Mouse (Mus musculus) spleen, postnatal 4 days (tissue): ENCODE data around the gene Pqlc2.

Source experiments
- DNase-seq, 2 experiments: peaks; one replicate each; pipeline ENCODE4 v3.0.0; 2022; ENCODE audit warnings: low spot score in 2 of 2

The Pqlc2 gene

DNA sequence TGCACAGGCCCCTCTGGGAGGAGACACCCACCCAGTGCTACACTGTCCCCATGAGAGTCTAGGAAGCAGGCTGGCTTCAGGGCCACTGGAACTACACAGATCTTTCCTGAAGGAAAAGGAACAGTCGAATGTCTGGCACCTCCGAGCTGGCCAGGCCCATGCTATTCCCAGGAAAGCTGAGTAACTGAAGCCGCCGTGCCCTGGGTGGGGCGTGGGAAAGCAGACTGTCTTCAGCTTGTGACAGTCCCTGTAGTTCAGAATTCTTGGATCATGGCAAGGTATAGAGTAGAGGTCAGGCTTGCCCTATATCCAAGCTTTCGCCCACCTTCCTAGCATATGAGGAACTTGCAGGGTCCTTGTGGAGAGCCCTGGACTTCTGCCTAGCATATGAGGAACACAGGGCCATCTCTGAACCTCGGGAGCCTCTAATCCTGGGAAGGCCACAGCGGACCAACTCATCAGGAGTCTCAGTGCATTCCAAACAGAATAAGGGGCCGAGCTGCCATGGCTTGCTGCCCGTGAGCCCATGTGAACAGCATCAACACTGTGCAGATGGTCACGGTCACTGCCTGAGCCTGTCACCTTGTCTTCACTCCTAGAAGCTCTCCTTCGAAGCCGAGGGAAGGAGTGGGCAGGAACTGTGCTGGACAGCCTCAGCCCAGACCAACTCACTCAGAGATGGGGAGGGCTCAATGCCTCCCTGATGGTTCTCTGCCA lies 44.6 kb downstream of the Pqlc2 start:
- no peak for DNase-seq

DNA sequence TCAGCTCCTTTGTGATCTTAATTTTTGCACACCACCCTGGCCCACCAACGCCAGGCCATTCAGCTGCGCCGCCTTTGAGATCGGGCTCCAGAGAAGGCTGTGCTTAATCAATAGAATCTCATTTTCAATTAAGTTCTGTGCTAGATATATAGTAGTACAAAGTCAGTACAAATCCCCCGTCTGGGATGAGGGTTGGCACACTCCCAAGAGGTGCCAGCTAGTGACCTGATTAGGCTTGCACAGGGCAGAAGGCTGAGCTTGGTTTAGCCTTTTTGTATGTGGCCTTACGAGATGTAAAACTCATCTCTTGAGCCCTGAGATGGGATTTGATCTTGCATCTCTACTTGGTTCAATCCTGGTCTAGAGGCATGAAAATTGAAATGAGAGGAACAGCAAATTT lies 47.5 kb downstream of the Pqlc2 start:
- DNase-seq = no peak

DNA sequence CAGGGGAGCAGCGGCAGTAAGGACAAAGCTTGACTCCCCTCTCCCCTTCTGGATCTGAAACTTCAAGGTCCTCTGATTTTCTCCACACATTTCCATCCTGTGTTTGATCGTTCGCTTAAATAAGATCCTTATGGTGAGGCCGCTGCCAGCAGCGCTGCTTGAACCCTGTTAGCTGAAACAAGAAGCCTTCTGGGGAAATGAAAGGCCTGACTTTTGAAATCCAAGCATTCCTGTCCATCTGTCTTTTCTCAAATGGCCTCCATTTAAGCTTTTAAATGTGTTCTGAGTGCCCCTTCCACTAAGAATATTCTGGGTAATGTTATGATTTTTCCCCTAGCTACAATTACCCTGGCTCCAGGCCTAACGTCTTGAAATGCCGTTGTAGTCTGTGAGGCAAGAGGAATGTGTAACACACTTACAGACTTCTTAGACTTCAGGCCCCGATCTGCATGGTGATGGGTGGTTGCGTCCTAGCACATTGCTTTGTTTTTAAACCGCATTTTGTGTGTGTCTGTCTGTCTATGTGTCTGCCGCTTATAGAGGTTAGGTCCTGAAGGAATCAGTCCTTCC lies 51.1 kb downstream of the Pqlc2 start:
- no peak for DNase-seq

DNA sequence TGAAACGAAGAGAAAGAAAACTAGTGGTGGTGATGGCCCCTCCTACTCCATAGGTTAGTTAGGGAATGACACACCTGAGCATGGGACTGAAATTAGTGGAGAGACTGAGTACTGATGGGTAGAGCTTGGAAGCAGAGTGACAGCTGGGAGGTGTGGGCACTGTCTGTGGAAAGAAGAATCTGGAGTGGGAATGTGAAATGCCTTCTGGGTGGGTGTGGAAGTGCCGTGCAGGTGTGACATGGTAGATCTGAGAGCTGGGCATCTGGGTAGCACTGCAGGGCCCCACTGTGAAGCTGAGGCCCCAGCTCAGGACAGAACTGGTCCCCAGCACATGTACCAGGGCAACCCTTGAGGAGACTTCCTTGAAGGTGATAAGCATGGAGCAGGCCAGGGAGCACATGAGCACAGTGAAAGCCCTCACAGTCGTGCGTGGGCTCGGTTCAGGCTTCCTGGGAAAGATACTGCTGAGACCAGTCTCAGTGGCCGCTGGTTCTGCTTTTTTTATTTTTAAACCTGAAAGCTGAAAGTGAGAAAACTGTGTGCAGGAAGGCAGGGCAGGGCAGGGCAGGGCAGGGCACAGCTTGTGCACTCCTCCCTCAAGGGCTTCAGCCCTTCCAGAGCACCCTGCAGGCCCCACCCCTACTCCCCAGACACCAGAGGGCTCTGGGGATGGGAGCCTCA lies 51.7 kb downstream of the Pqlc2 start:
- peak in 1 of 2 experiments; percentile 23 for DNase-seq

DNA sequence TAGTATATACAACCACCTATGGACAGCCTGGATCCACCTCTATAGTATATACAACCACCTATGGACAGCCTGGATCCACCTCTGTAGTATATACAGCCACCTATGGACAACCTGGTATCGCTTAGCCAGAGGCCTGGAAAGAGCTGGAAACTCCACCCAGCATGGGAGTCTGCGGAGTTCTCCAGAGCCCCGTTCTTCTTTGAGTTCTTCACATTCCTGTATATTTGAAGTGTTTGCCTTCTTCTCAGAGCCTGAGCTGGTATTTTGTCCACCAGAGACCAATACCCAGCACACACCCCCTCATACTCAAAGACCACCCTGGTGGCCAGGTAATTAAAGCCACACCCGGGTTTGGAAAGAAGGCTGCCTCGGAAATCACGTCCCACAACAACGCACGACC lies 53.8 kb downstream of the Pqlc2 start:
- DNase-seq = no peak

DNA sequence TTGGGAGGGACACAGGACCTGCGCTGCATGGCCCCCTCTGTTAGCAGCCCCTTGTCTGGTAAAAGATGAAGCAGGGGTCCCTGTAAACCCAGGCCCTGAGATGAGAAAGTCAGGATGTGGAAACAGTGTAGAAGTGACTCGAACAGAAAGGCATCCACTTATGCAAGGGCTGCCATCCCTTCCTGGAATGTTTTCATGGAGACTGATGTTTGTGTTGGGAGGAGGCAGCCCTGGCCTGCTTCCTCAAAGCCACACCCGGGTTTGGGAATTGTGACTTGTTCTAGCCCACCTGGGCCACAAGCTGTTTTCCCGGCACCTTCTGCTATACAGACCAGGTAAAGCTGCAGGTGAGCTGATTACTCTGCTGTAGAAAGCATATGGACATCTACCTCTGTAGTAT lies 54.4 kb downstream of the Pqlc2 start:
- DNase-seq = no peak

DNA sequence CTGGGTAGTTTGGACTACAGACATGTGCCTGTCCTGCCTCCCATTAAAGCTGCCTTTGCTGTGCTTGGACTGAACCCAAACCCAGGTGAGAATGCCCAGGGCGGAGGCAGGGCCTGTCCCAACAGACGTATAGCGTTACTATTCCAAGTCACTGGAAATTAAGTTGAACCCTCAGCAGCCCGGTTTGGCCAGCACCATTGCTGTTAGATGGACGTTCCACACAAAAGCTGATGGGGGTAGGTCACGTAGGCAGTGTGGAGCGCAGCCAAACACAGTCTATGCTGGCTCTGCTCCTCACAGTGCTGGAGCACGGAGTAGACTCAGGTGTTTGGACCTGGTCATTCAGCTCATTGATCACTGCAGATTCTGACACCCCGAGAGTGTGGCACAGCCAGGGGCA lies 57.3 kb downstream of the Pqlc2 start:
- no peak for DNase-seq

DNA sequence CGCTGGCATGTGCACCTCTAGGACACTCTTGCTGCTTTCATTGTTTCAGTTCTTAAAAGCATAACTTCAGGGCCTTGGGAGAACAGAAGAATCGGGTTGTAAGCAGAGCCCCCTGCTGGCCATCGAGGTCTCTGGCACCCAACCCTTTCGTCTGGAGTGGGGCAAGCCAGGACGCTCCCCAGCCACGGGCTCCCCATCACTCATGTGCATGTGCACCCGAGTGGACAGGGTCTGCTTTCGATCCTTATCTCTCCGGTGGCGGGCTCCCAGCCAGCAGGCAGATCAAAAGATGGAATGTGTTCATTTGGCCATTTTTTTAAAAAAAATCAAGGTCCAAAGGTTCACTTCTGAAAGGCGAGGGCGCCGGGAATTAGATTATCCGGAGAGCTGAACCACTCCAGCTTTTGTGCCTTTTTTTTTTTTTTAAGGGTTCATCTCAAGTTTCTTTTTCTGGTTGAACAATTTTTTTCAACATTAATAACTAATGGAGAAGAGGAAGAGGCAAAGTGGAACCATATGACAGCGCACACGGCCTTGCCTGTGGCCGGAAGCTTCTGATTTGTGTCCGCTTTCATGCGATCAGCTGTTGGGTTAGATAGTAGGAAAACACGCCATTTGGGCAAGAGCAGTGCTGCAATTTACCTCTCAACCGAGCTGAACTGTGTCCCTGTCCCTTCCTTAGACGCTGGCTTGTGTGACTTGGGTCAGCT lies 58.3 kb downstream of the Pqlc2 start:
- peak; percentile 65 to 87 for DNase-seq

DNA sequence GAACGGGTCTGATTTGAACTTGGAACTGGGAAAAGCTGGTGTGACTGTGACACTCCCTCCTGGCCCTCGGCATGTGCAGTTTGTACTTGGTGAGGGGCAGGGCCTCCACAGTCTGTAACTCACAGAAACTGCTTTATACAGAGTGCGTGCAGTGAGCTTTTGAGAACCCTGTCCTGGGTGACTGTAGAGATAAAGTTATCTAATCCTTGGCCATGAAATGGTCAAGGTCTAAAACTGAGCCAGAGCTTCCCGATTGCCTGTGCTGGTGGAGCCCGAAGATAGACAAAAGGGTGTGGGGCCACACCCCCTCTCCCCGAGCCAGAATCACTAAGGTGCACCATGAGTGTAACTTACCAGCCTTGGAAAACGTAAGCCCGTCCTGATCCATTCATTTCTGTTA lies 59.6 kb downstream of the Pqlc2 start:
- no peak for DNase-seq

DNA sequence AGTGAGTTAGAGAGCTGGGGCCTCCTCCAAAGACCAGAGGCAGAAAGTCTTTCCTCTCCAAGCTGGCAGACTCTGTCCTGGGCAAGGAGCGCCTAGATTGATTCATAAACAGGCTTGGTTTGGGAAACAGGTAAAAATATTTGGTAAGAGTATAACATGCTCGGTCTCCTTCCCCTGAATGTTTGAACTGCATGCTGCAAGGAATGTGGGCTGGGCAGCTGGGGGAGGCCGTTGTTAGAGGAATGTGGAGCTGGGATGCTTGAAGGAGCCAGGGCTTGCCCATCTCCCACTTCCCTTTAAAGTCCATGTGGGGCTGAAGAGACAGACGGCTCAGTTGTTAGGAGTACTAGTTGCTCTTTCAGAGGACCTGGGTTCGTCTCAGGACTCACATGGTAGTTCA lies 60.5 kb downstream of the Pqlc2 start:
- DNase-seq = no peak

DNA sequence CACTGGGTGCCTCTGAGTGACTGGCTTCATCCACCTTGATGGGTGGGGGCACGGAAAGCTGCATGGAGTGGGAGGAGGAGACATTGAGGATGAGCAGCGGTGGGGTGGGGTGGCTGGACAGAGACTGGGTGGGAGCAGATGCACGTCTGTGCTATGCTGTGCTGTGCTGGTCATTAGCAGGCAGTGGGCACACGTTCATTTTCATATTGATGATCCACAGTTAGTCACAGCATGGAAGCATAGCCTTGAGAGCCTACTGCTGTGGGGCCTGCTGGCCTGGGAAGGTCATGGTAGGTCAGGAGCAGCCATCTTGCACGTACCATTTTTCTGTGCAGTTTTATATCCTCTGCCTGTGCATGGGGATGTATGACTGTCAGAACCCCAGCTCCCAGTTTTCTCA lies 61.8 kb downstream of the Pqlc2 start:
- no peak for DNase-seq

DNA sequence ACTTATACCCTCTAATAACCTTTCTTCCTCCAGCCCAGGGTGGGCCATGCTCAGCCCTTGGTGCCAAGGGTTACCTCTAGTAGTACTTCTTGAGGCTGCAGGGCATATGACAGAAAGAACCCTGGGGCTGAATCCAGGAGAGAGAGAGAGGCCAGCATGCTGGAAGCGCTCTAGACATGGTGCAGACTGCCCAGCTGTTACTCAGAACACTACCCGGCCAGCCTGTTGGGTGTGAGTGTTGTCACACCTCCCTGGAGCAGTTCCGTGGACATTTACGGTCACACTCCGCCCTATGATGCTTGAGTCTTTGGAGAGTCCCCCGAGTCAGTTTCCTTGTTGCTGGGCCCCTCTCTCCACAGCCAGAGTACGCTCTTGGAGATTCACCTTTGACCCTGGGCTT lies 62.5 kb downstream of the Pqlc2 start:
- no peak for DNase-seq

DNA sequence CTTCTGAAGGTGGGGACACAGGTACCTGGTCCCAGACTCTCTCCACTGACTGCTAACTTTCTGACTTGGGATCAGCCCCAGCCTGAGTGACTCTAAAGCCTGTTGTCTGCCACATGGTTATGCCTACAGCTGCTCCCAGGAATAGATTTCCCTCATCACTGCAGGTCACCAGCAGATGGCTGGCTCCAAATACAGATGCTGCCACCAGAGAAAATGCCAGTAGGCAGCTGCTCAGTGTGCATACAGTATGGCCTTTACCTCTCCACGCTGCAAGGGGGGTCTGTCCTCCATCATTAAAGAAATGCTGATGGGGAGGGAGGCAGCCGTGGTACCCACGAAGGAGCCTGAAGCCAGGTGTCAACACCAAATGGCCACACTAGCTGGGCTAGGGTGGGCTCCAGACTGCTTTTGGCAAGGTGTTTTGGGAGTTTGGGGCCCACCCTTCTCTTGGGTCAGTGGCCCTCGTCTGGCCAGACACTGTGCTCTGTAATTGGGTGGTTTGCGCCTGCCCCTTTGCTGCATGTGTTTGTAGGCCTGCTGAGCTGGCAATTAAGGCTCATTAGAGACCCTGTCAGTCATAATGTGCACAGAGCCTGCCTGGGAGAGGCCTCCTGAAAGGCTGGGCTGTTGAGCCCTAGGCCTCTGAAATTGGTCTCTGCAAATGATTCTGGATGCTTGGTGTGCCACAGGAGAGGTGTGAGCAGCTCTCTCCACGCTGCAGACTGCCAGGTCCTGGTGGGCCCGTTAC lies 64.2 kb downstream of the Pqlc2 start:
- DNase-seq = no peak

DNA sequence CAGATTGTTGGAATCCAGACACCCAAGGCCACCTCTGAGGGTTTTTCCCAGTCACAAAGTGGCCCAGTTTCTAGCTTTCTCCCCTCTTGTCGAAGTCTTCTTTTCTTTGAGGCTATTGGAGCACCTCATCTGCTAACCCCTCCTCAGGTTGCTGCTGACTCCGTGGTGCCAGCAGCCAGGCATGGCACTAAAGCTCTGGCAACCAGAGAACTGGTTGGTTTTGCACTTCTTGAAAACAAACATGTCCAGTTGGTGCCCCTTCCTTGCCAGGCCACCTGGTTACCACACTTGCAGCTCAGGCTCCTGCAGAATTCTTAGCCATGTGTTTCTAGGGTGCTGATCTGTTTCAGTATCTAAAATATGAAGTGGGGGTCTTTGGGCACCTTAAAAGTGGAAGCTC lies 65.0 kb downstream of the Pqlc2 start:
- DNase-seq = no peak

DNA sequence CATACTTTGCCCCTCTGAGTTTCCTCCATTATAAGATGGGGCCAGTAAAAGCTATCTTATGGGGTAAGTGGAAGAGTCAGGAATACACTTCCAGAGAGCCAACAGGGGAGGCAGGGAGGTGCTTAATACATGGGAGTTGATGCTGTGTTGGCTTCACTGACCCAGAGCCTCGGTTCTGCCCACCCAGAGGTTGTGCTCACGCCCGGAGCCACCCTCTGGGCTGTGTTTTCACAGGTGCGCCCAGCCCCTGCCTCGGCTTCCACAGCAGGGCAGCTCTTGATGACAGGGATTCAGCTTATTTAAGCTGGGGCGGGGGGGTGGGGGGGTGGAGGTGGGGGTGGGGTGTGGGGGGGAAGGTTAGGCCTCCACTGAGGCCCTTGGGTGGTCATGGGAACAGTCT lies 65.7 kb downstream of the Pqlc2 start:
- DNase-seq = no peak

DNA sequence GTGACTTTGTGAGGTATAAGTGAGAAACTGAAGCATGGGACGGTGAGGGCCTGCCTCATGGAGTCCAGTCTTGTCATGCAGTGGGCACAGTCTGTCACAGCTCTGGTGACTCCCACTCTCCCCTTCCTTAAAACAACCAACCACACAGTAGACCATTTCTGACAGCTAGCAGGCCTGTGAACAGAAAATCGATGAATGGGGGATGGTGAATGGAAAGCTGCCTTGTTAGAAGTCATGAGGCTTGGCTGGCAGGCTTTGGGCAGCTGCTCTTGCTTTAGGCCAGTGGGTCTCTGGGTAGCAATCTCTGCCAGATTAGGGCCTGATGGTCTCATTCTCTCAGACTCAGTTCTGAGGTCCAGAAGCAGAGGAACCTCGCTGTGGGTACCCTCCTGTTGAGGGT lies 66.3 kb downstream of the Pqlc2 start:
- no peak for DNase-seq
